Mouse (Mus musculus): ENCODE measurements around the gene Prss53.
"Not testable (repeated sequence)": the region's sequence is repeated elsewhere in the genome, so short reads cannot be mapped to it uniquely, and the experiment has no call there.

Gene Prss53

DNA sequence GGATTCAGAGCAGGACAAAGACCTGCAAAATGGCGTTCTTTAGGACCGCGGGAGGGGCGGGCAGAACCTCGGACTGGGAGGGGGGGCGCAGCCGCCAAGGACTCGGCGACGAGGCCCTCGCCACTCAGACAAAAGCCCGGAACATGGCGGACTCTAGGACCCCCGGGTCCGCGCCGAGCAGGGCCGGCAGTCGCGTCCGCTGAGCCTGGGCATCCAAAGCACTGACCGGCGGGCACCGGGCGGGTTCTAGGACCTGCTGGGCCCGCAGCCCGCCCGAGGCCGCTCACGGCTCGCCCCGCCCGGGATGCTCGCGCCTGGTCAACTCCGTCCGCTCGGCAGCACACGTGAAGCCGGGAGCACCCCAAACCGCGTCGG, 15.2 kb downstream of the Prss53 start:
- peak; percentile 75 to 83 for DNase-seq (ENCODE audit: low spot score in 2 of 2)

DNA sequence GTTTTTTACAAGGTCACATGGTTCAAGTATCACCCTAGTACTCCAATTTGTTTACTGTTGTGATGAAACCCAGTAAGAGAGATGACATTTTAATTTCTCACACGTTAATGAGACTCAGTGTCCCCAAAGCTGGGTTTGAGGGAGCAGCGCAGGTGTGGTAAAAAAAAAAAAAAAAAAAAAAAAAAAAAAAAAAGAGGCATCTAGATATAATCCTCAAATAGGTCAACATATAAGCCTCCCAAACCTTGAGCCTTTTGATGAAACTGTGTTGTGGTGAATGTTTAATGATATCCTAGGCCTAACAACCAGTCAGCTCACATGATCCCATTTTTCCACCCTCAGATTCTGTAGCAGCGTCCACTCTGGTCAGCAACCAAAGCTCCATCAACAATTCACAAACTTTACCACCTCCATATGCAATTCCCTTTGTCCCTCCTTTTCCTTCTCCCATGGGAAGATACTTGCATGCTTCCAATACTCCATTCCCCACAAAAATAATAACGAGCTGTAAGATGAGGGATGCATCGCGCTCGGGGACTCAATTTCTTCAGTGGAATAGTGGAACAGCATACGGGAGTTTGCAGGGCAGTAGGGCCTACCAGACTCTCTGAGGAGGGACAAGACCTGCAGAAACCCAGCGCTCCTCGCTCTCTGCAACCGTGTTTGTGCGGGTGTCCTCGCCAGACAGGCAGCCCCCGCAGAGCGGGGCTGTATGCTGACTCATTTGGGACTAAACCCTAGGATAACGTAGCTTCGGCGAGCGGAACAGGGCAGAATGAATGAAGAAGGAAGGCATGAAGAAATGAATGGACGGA, 15.8 kb downstream of the Prss53 start:
- no peak for DNase-seq (ENCODE audit: low spot score in 2 of 2)

DNA sequence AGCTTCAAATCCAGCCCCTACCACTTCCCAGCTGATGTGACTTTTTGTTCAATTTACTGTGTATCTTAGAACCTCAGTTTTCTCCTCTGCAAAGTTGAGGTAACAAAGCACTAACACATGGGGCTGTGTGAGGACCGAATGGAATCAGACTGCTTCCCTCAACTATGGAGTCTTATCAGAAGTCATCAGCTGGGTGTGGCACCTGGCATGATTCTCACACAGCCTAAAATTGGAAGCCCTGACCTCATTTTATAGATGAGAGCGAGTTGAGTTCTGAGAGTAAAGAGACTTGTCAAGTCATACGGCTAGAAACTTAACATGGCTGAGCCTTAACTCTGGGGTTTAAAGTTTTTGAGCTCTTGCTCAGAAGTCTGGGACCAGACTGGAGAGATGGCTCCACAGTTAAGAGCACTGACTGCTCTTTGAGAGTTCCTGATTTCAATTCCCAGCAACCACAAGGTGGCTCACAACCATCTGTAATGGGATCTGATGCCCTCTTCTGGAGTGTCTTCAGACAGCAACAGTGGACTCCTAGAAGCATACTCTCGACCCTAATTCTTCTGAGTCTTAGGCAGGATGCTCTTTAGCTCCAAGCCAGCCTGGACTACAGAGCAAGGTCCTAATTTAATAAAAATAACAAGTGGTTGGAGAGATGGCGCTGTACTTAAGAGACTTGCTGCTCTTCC, 20.5 kb downstream of the Prss53 start:
- DNase-seq (ENCODE audit: low spot score in 2 of 2) = no peak

DNA sequence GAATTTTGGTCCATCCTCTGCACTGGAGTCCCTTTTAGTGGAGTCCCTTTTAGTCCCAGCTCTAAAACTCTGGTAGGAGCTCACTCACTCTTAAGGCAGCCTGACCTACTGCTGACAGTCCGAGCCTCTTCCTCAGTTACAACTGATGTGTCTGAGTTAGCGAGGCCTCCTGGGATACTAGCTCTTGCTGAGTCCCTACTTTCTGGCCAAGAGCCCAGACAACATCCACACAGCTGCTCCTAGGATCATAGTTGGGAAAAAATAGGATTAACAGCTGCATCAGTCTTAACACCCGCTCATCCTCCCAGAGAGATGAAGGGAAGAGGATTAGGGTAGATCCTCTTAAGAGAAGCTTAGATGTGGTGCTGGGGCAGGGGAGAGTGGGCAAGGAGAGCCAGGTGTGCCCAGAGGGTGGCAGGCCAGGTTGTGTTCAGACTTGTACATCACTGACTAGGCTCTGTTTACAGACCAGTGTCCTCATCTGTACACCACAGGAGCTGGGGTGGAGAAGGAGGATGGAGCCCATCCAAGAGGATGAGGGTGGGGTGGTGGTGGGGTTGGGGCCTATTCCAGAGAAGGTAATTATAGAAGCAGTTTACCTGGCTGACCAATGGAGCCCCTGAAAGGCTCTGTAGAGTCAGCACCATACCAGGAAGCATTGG, 21.5 kb downstream of the Prss53 start:
- DNase-seq (ENCODE audit: low spot score in 2 of 2) = no peak

DNA sequence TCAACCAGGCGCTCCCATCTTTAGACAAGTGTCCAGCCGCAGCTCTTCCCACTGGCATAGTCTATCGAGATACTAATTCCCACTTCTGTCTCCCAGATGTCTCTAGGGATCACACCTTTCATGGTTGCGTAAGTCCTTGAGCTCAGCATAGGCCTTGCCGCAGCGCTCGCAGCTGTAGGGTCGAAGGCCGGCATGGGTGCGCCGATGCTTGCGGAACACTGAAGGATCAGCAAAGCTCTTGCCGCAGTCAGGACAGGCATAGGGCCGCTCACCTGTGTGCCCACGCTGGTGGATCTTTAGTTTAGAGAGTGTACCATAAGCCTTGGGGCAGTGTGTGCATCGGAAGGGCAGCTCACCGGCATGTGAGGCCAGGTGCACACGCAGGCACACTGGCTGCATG, 23.1 kb downstream of the Prss53 start:
- no peak for DNase-seq (ENCODE audit: low spot score in 2 of 2)

DNA sequence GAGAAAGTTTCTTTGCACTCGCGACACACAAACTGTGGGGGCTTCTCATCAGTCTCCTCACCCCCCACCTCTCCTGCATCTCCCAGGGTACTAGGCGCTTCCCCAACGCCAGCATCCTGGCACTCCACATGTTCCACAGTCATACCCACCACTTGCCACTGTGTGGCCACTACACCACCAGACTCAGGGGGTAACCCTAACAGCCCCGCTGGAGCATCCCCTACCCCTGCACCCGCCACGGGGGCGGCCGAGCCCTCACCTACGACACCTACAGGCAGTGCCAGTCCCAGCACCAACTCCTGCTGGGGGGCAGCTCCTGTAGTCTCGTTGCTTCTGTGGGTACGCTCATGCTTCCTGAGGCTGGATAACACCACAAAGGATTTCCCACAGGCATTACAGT, 24.3 kb downstream of the Prss53 start:
- no peak for DNase-seq (ENCODE audit: low spot score in 2 of 2)

DNA sequence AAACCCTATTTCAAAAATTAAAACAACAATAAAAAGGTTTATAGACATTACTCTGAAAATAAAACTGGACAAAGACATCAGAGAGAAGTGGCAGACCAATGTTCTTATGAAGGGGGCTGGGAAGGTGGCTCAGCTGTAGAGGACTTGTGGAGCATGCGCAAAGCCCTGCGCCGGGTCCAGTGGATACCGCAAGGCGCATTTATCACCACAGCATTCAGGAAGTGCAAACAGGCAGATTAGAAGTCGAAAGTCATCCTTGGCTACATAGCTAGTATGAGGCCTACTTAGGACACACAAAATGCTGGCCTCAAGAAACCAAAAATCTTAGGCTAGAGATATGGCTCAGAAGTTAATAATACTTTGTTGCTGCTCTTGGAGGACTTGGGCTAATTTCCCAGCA, 32.5 kb downstream of the Prss53 start:
- no peak for DNase-seq (ENCODE audit: low spot score in 2 of 2)

DNA sequence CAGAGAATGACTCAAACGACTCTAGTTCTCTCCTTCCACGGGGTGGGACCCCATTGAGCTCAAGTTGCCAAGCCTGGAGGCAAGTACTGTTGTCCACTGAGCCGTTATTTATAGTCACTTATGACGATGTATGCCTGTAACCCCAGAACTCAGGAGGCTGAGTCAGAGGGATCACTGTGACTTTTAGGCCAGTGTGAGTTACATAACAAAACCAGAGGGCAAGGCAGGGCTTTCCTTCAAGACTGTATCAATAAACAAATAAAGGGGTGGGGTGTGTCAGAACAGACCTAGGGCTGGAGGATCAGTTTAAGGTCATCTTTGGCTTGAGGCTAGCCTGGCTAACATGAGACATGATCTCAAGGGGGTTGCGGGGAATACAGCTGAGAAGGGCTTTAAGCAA, 39.9 kb downstream of the Prss53 start:
- DNase-seq (ENCODE audit: low spot score in 2 of 2) = no peak

DNA sequence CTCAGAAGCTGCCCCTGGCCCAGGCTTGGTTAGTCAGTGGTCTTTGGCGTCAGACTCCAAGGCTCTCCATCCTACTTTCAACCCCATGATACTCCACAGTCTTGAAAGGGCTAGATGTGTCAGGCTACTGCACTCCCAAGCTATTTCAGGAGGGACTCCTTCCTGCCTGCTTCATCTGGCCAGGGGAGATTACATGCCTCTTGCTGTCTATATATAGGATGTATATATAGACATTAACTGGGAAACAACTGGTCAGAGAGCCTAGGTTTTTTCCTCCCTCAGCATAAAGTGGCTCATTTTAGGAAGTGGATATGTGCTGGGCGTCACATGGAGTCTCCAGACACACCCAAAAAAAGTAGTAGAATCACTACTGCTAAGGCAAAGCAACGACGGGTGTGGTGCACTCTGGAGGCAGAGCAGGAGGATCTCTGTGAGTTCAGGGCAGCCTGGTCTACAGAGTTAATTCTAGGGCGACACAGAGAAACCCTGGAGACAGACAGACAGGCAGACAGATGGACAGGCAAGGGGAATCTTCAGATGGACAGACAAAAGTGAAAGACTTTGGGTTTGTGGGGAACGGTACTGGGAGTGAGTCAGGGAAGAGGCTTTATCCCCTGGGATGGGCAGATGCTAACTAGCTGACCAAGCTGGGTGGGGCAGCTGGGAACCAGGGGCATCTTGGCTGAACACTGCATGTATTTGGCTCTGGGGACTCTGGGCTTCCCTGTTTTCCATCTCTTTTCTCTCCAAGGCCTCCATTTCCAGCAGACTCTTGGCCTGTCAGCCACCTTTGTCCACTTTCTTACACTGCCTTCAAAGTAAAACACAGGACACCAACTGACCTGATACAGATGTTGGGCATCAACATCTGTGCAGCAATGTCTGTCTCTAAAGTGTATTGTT, 40.5 kb downstream of the Prss53 start:
- no peak for DNase-seq (ENCODE audit: low spot score in 2 of 2)

DNA sequence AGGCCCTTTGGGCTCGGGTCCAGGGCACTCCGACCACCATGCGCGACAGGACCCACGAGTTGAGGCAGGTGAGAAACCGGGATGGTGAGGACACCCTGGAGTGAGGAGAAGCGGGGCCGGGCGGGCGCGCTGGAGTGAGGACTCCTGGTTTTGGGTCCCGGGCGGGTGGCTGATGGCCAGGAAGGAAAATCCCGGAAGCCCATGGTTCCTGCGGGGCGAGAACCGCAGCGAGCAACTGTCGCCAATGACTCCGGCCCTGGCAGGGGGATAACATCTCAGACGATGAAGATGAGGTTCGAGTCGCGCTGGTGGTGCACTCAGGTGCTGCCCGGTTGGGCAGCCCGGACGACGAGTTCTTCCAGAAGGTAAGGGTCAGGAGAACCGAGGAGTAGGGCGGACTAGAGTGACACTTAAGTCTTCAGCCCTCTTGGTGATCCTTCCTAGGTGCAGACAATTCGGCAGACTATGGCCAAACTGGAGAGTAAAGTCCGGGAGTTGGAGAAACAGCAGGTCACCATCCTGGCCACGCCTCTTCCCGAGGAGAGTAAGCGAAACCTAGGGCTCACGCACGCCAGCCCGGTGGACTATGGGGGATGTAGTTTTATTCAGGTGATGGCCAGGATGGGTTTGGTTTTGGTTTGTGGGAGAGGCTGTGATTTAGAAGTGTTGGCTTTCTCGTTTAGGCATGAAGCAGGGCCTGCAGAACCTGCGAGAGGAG, 48.6 kb downstream of the Prss53 start:
- DNase-seq (ENCODE audit: low spot score in 2 of 2) = peak; percentile 54 to 73

DNA sequence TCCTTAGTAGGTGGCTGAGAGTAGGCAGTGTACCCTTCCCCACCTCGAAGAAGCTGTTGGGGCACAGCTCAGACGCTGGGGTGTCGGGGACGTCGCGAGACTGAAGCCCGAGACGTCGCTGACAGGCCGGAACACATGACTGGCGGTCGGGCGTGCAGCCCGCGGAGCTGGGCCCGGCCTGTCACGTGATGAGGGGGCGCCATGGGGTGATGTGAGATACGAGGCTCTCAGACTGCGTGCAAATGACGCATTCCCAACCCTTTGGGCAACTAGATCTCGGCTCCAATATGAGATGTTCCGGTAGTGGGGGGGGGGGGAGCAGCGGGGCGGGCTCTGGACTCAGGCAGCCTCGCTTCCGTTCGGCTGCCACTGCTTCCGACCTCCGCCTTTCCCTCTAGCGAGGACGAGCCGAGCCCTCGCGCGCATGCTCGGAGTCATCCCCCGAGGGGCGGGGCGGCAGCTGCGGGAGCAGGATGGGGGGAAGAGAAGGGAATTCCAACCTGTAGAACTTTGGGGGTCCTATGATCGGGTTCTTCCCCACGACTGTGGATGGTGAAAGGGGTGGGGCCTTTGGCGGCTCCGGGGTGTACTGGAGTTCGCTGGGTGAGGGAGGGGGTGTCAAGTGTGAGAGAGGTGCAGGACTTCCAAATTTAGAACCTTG, 49.3 kb downstream of the Prss53 start:
- DNase-seq (ENCODE audit: low spot score in 2 of 2) = peak; percentile 73 to 81

DNA sequence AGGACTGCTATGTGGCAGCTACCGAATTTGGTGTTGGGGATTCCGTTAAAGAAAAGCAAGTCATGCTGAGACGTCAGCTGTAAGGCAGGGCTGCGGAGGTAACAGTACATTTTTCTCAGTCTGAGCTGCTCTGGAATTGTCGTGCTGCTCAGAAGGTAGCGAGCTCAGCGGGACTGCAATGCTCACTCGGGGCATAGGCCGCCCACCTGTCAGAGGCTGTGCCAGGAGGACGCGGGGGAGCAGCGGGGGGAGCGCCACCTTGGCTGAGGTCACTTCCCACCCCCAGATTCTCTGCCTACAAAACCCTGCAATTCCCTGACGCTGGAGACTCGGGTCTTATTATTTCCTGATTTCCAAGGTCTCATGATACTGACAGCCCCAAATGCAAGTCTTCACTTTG, 49.9 kb downstream of the Prss53 start:
- peak in 1 of 2 experiments; percentile 15 for DNase-seq (ENCODE audit: low spot score in 2 of 2)

DNA sequence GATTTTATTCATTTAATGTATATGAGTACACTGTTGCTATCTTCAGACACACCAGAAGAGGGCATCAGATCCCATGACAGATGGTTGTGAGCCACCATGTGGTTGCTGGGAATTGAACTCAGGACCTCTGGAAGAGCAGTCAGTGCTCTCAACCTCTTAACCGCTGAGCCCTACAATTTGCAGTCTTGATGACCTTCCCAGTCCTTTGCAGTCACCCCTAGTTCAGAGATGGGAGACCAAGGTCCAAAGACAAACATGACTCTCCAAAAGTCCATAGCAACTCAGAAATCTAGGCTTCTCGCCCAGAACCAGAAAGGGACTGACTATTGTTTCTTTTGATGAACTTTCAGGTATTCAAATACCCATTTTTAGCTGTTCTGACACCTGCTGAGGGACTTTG, 50.7 kb downstream of the Prss53 start:
- not testable (repeated sequence) for DNase-seq (ENCODE audit: low spot score in 2 of 2)

DNA sequence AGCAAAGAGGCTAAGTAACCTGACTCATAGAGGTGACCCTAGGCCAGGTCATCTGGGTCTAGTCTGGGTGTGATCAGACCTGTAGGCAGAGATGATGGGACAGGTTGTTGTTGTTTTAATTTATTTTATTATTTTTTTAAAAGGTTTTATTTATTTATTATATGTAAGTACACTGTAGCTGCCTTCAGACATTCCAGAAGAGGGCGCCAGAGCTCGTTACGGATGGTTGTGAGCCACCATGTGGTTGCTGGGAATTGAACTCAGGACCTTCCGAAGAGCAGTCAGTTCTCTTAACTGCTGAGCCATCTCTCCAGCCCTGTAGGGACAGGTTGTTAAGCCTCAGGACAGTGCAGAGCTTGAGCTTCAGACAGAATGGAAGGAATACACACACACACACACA, 52.9 kb downstream of the Prss53 start:
- not testable (repeated sequence) for DNase-seq (ENCODE audit: low spot score in 2 of 2)

DNA sequence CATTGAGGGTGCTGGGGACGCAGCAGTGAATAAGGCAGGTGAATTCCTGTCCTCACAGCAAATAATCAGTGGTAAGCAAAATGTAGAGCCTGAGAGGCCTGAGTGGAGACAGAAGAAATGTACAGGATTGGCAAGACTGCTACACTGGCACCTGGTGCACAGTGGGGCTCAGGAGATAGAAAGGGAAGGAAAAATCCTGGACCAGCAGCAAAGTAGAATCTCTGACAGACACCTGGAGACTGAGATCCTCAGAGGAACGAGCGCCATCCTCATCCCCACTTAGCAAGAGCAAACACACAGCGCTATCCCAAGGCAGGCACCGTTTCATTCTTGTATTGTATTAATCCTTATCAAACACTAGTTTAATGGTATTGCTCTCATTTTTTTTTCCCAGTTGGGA, 53.3 kb downstream of the Prss53 start:
- no peak for DNase-seq (ENCODE audit: low spot score in 2 of 2)
